Mouse (Mus musculus): ENCODE measurements around the gene Hivep3. TPM values are rescaled to one million over a fixed set of nuclear protein-coding genes. Genes with fewer than 3 reads are reported as not detected.

The Hivep3 gene
- polyA plus RNA-seq, 1 experiment from 2014 or later = 8.9 TPM

- no peak overlapping the region for H3K27ac ChIP-seq
These were observed 358 bp downstream of the Hivep3 start for GRCm38 (mm10) chr4:119733942-119734341.

GRCm38 (mm10) chr4:119734352-119734751 lies 768 bp downstream of the Hivep3 start:
- Histone ChIP-seq H3K4me2 (peak overlapping the region; percentile 99), H3K4me3 (replicated peaks) (peak overlapping the region; percentile 90), H3K27ac (no peak overlapping the region), H3K9me3 (replicated peaks) (no peaks in the 10 kb centered on the region), H3K36me3 (no peaks in the 10 kb centered on the region), H3K4me1 (peaks cover 24% of the 10 kb centered on the region), H3K27me3 (peaks cover 20% of the 10 kb centered on the region), H3K9ac (0 out of 2 replicates have a peak overlapping the region, but pooled peaks have one; percentile 80)
- 17% methylated on average over 4 of the region's 4 CpGs for WGBS
- no peak for ATAC-seq (replicated peaks; ENCODE audit: low FRiP score)

More at GRCm38 (mm10) chr4:119733942-119734341, 358 bp downstream of the Hivep3 start:
- under 1% methylated on average over 44 of the region's 44 CpGs for WGBS
- peaks cover 20% of the 10 kb centered on the region for H3K27me3 ChIP-seq
- ATAC-seq (replicated peaks; ENCODE audit: low FRiP score) = peak; percentile 44; the same call in 1 of the 2 replicates
- H3K4me2 ChIP-seq = peak overlapping the region; percentile 99
- peak overlapping the region; percentile 80 for H3K9ac ChIP-seq
- no peaks in the 10 kb centered on the region for H3K36me3 ChIP-seq
- peaks cover 21% of the 10 kb centered on the region for H3K4me1 ChIP-seq
- H3K4me3 ChIP-seq (replicated peaks) = peak overlapping the region; percentile 90
- no peaks in the 10 kb centered on the region for H3K9me3 ChIP-seq (replicated peaks)

- ATAC-seq (replicated peaks; ENCODE audit: low FRiP score) = no peak
- WGBS = 21% methylated on average over 4 of the region's 4 CpGs
- H3K4me2 ChIP-seq = no peak overlapping the region
- H3K36me3 ChIP-seq = no peaks in the 10 kb centered on the region
- H3K27me3 ChIP-seq = peaks cover 20% of the 10 kb centered on the region
- no peak overlapping the region for H3K27ac ChIP-seq
- H3K4me1 ChIP-seq = peaks cover 26% of the 10 kb centered on the region
- no peak overlapping the region for H3K4me3 ChIP-seq (replicated peaks)
- no peak overlapping the region for H3K9ac ChIP-seq
- no peaks in the 10 kb centered on the region for H3K9me3 ChIP-seq (replicated peaks)
These were observed 5.1 kb downstream of the Hivep3 start for GRCm38 (mm10) chr4:119738641-119739040.

GRCm38 (mm10) chr4:119739301-119740062 lies 5.9 kb downstream of the Hivep3 start:
- Histone ChIP-seq H3K4me1 (peaks cover 20% of the 10 kb centered on the region), H3K27ac (0 out of 2 replicates have a peak overlapping the region, but pooled peaks have one; percentile 18), H3K9ac (no peak overlapping the region), H3K9me3 (replicated peaks) (no peaks in the 10 kb centered on the region), H3K36me3 (no peaks in the 10 kb centered on the region), H3K27me3 (peaks cover 17% of the 10 kb centered on the region), H3K4me2 (no peak overlapping the region), H3K4me3 (replicated peaks) (no peak overlapping the region)
- 46% methylated on average over 9 of the region's 9 CpGs for WGBS
- ATAC-seq (replicated peaks; ENCODE audit: low FRiP score) = peak; percentile 56

- no peak for ATAC-seq (replicated peaks; ENCODE audit: low FRiP score)
- no peak overlapping the region for H3K9ac ChIP-seq
- no peak overlapping the region for H3K4me3 ChIP-seq (replicated peaks)
- H3K9me3 ChIP-seq (replicated peaks) = no peaks in the 10 kb centered on the region
- no peaks in the 10 kb centered on the region for H3K4me1 ChIP-seq
- 88% methylated on average over 2 of the region's 2 CpGs for WGBS
- no peaks in the 10 kb centered on the region for H3K36me3 ChIP-seq
- no peak overlapping the region for H3K27ac ChIP-seq
- no peaks in the 10 kb centered on the region for H3K27me3 ChIP-seq
- H3K4me2 ChIP-seq = no peak overlapping the region
These were observed 14.8 kb downstream of the Hivep3 start for GRCm38 (mm10) chr4:119748341-119748740.

- 35% methylated on average over 4 of the region's 4 CpGs for WGBS
- Histone ChIP-seq H3K4me3 (replicated peaks) (no peak overlapping the region), H3K4me1 (no peaks in the 10 kb centered on the region), H3K4me2 (no peak overlapping the region), H3K9ac (no peak overlapping the region), H3K27ac (no peak overlapping the region), H3K9me3 (replicated peaks) (no peaks in the 10 kb centered on the region), H3K36me3 (no peaks in the 10 kb centered on the region), H3K27me3 (no peaks in the 10 kb centered on the region)
- no peak for ATAC-seq (replicated peaks; ENCODE audit: low FRiP score)
These were observed 16.6 kb downstream of the Hivep3 start for GRCm38 (mm10) chr4:119750157-119750556.

- WGBS = 86% methylated on average over 6 of the region's 6 CpGs
- H3K9me3 ChIP-seq (replicated peaks) = no peaks in the 10 kb centered on the region
- no peak overlapping the region for H3K27ac ChIP-seq
- no peak overlapping the region for H3K9ac ChIP-seq
- H3K4me1 ChIP-seq = no peaks in the 10 kb centered on the region
- no peak overlapping the region for H3K4me3 ChIP-seq (replicated peaks)
- H3K36me3 ChIP-seq = no peaks in the 10 kb centered on the region
- no peak overlapping the region for H3K4me2 ChIP-seq
- H3K27me3 ChIP-seq = no peaks in the 10 kb centered on the region
- ATAC-seq (replicated peaks; ENCODE audit: low FRiP score) = no peak
These were observed 17.2 kb downstream of the Hivep3 start for GRCm38 (mm10) chr4:119750681-119751211.

GRCm38 (mm10) chr4:119751408-119752006 lies 17.9 kb downstream of the Hivep3 start:
- Histone ChIP-seq H3K9me3 (replicated peaks) (no peaks in the 10 kb centered on the region), H3K9ac (no peak overlapping the region), H3K27me3 (no peaks in the 10 kb centered on the region), H3K36me3 (no peaks in the 10 kb centered on the region), H3K4me1 (no peaks in the 10 kb centered on the region), H3K4me2 (no peak overlapping the region), H3K4me3 (replicated peaks) (no peak overlapping the region), H3K27ac (no peak overlapping the region)
- 59% methylated on average over 2 of the region's 2 CpGs for WGBS
- no peak for ATAC-seq (replicated peaks; ENCODE audit: low FRiP score)

- no peak overlapping the region for H3K27ac ChIP-seq
- H3K36me3 ChIP-seq = no peaks in the 10 kb centered on the region
- no peaks in the 10 kb centered on the region for H3K27me3 ChIP-seq
- H3K4me3 ChIP-seq (replicated peaks) = no peak overlapping the region
- H3K4me1 ChIP-seq = no peaks in the 10 kb centered on the region
- WGBS = 79% methylated on average over 4 of the region's 4 CpGs
- no peak overlapping the region for H3K4me2 ChIP-seq
- no peak for ATAC-seq (replicated peaks; ENCODE audit: low FRiP score)
- H3K9me3 ChIP-seq (replicated peaks) = no peaks in the 10 kb centered on the region
- H3K9ac ChIP-seq = no peak overlapping the region
These were observed 26.1 kb downstream of the Hivep3 start for GRCm38 (mm10) chr4:119759574-119760233.

- Histone ChIP-seq H3K4me3 (replicated peaks) (no peak overlapping the region), H3K4me2 (no peak overlapping the region), H3K36me3 (no peaks in the 10 kb centered on the region), H3K4me1 (no peaks in the 10 kb centered on the region), H3K27me3 (no peaks in the 10 kb centered on the region), H3K27ac (no peak overlapping the region), H3K9ac (no peak overlapping the region), H3K9me3 (replicated peaks) (no peaks in the 10 kb centered on the region)
- WGBS = 72% methylated on average over 7 of the region's 7 CpGs
- ATAC-seq (replicated peaks; ENCODE audit: low FRiP score) = no peak
These were observed 27.2 kb downstream of the Hivep3 start for GRCm38 (mm10) chr4:119760820-119761219.

- H3K9me3 ChIP-seq (replicated peaks) = no peaks in the 10 kb centered on the region
- no peaks in the 10 kb centered on the region for H3K36me3 ChIP-seq
- ATAC-seq (replicated peaks; ENCODE audit: low FRiP score) = no peak
- H3K27me3 ChIP-seq = no peaks in the 10 kb centered on the region
- 79% methylated on average over 9 of the region's 9 CpGs for WGBS
- H3K4me2 ChIP-seq = no peak overlapping the region
- no peak overlapping the region for H3K9ac ChIP-seq
- no peaks in the 10 kb centered on the region for H3K4me1 ChIP-seq
- H3K27ac ChIP-seq = no peak overlapping the region
- no peak overlapping the region for H3K4me3 ChIP-seq (replicated peaks)
These were observed 28.0 kb downstream of the Hivep3 start for GRCm38 (mm10) chr4:119761459-119762121.

Data from kidney, embryonic 15.5 days (tissue).